Mouse (Mus musculus) adrenal gland, adult (tissue): ENCODE measurements around the gene Gm38119.

Source experiments
- DNase-seq, 2 experiments: peaks; one replicate each; pipeline ENCODE4 v3.0.0; 2022 to 2023; ENCODE audit warnings: low spot score in 1 of 2; ENCODE audit not compliant: inconsistent age in 2 of 2

The Gm38119 gene

GRCm38 (mm10) chr3:92738996-92739395 lies at the start of gene Gm38119:
Gene Gm38119, minus strand, starts transcription at chr3:92739096.
- DNase-seq = no peak

GRCm38 (mm10) chr3:92778799-92779198 lies 39.9 kb upstream of the Gm38119 start, which contains the start of gene Lce1i:
Gene Lce1i, minus strand, starts transcription at chr3:92778899.
- no peak for DNase-seq

GRCm38 (mm10) chr3:92771573-92771972 lies 32.7 kb upstream of the Gm38119 start:
- peak in 1 of 2 experiments; percentile 40 for DNase-seq

- DNase-seq = no peak
Measured at GRCm38 (mm10) chr3:92764965-92765364, 26.1 kb upstream of the Gm38119 start, which contains the start of gene Lce1h. Gene Lce1h, minus strand, starts transcription at chr3:92765065.

- DNase-seq = no peak
Measured at GRCm38 (mm10) chr3:92753197-92753596, 14.3 kb upstream of the Gm38119 start.

GRCm38 (mm10) chr3:92752238-92752637 lies 13.3 kb upstream of the Gm38119 start, which contains the start of gene Lce1g:
Gene Lce1g, minus strand, starts transcription at chr3:92752338.
- no peak for DNase-seq

- no peak for DNase-seq
Measured at GRCm38 (mm10) chr3:92722631-92723030, 16.3 kb downstream of the Gm38119 start.

- no peak for DNase-seq
Measured at GRCm38 (mm10) chr3:92720250-92720649, 18.6 kb downstream of the Gm38119 start, which contains the start of gene Lce1f. Gene Lce1f, minus strand, starts transcription at chr3:92720350.

GRCm38 (mm10) chr3:92715122-92715521 lies 23.8 kb downstream of the Gm38119 start:
- no peak for DNase-seq

- DNase-seq = no peak
Measured at GRCm38 (mm10) chr3:92708974-92709373, 29.9 kb downstream of the Gm38119 start, which contains the start of gene Lce1e. Gene Lce1e, minus strand, starts transcription at chr3:92709074.

GRCm38 (mm10) chr3:92694613-92695012 lies 44.3 kb downstream of the Gm38119 start:
- no peak for DNase-seq

- DNase-seq = peak in 1 of 2 experiments; percentile 28
Measured at GRCm38 (mm10) chr3:92691688-92692087, 47.2 kb downstream of the Gm38119 start.

- DNase-seq = peak; percentile 21 to 32
Measured at GRCm38 (mm10) chr3:92689154-92689553, 49.7 kb downstream of the Gm38119 start.
